Mouse (Mus musculus): ENCODE data around the gene Gatad2a. TPM values are rescaled to one million over a fixed set of nuclear protein-coding genes. Genes with fewer than 3 reads are reported as not detected.

The Gatad2a gene
- polyA plus RNA-seq, 1 experiment from 2014 or later: 26.5 TPM

GRCm38 (mm10) chr8:69864180-69864579 lies 132.0 kb downstream of the Gatad2a start:
- H3K9ac ChIP-seq: no peak overlapping the region
- DNase-seq (ENCODE audit: low spot score) (no peak), ATAC-seq (ENCODE audit: low FRiP score) (no peak)
- H3K27me3 ChIP-seq (ENCODE audit: control insufficient read depth, insufficient read depth, low read length): no peaks in the 10 kb centered on the region
- peaks cover 29% of the 10 kb centered on the region; the same call in 1 of the 2 replicates for H3K36me3 ChIP-seq (replicated peaks; ENCODE audit: control insufficient read depth, insufficient read depth)
- WGBS: 79% methylated on average over 5 of the region's 5 CpGs
- H3K4me1 ChIP-seq (replicated peaks; ENCODE audit: control insufficient read depth, insufficient read depth, low read length): no peaks in the 10 kb centered on the region
- no peak overlapping the region for H3K4me2 ChIP-seq (replicated peaks)
- H3K4me3 ChIP-seq (replicated peaks; ENCODE audit: low read length): no peak overlapping the region
- no peaks in the 10 kb centered on the region for H3K9me3 ChIP-seq (ENCODE audit: control insufficient read depth, low read length)
- no peak overlapping the region for H3K27ac ChIP-seq

- DNase-seq (ENCODE audit: low spot score) (no peak), ATAC-seq (ENCODE audit: low FRiP score) (no peak)
- Histone ChIP-seq H3K9me3 (ENCODE audit: control insufficient read depth, low read length) (no peaks in the 10 kb centered on the region), H3K4me1 (replicated peaks; ENCODE audit: control insufficient read depth, insufficient read depth, low read length) (no peaks in the 10 kb centered on the region), H3K9ac (no peak overlapping the region), H3K36me3 (replicated peaks; ENCODE audit: control insufficient read depth, insufficient read depth) (peaks cover 33% of the 10 kb centered on the region; the same call in 1 of the 2 replicates), H3K27me3 (ENCODE audit: control insufficient read depth, insufficient read depth, low read length) (no peaks in the 10 kb centered on the region), H3K4me3 (replicated peaks; ENCODE audit: low read length) (no peak overlapping the region), H3K4me2 (replicated peaks) (no peak overlapping the region), H3K27ac (no peak overlapping the region)
- 91% methylated on average over 5 of the region's 5 CpGs for WGBS
Measured at GRCm38 (mm10) chr8:69863387-69864020, 132.7 kb downstream of the Gatad2a start.

GRCm38 (mm10) chr8:69861251-69861650 lies 134.9 kb downstream of the Gatad2a start:
- DNase-seq (ENCODE audit: low spot score) (no peak), ATAC-seq (ENCODE audit: low FRiP score) (no peak)
- Histone ChIP-seq H3K36me3 (replicated peaks; ENCODE audit: control insufficient read depth, insufficient read depth) (peaks cover 33% of the 10 kb centered on the region; the same call in 1 of the 2 replicates), H3K9me3 (ENCODE audit: control insufficient read depth, low read length) (no peaks in the 10 kb centered on the region), H3K27me3 (ENCODE audit: control insufficient read depth, insufficient read depth, low read length) (no peaks in the 10 kb centered on the region), H3K9ac (no peak overlapping the region), H3K4me1 (replicated peaks; ENCODE audit: control insufficient read depth, insufficient read depth, low read length) (no peaks in the 10 kb centered on the region), H3K4me3 (replicated peaks; ENCODE audit: low read length) (no peak overlapping the region), H3K4me2 (replicated peaks) (no peak overlapping the region), H3K27ac (no peak overlapping the region)
- 74% methylated on average over 2 of the region's 2 CpGs for WGBS

GRCm38 (mm10) chr8:69860807-69861206 lies 135.4 kb downstream of the Gatad2a start:
- no peaks in the 10 kb centered on the region for H3K27me3 ChIP-seq (ENCODE audit: control insufficient read depth, insufficient read depth, low read length)
- H3K4me2 ChIP-seq (replicated peaks): no peak overlapping the region
- WGBS: 58% methylated on average over 4 of the region's 4 CpGs
- no peak overlapping the region for H3K27ac ChIP-seq
- no peak overlapping the region for H3K9ac ChIP-seq
- H3K4me1 ChIP-seq (replicated peaks; ENCODE audit: control insufficient read depth, insufficient read depth, low read length): no peaks in the 10 kb centered on the region
- DNase-seq (ENCODE audit: low spot score): no peak
- no peak overlapping the region for H3K4me3 ChIP-seq (replicated peaks; ENCODE audit: low read length)
- peaks cover 33% of the 10 kb centered on the region; the same call in 1 of the 2 replicates for H3K36me3 ChIP-seq (replicated peaks; ENCODE audit: control insufficient read depth, insufficient read depth)
- no peaks in the 10 kb centered on the region for H3K9me3 ChIP-seq (ENCODE audit: control insufficient read depth, low read length)
- no peak for ATAC-seq (ENCODE audit: low FRiP score)

Other genes with a start within 250 kb of the Gatad2a start
- gene Zfp963, start 246.4 kb downstream of the Gatad2a start, polyA plus RNA-seq (2014; fragmentation: Nextera tagmentation; extraction: Ambion mirVana): 7.4 and 8.4 TPM in 2 replicates
- gene Gm20422, start 221.5 kb downstream of the Gatad2a start, polyA plus RNA-seq (2014; fragmentation: Nextera tagmentation; extraction: Ambion mirVana): 1.0 and 1.7 TPM in 2 replicates
- 47.8 and 48.3 TPM in 2 replicates for gene Atp13a1, start 205.2 kb downstream of the Gatad2a start, polyA plus RNA-seq (2014; fragmentation: Nextera tagmentation; extraction: Ambion mirVana)
- 40.3 and 40.5 TPM in 2 replicates for gene Zfp866, start 205.2 kb downstream of the Gatad2a start, polyA plus RNA-seq (2014; fragmentation: Nextera tagmentation; extraction: Ambion mirVana)
- 22.1 and 27.7 TPM in 2 replicates for gene Gmip, start 187.7 kb downstream of the Gatad2a start, polyA plus RNA-seq (2014; fragmentation: Nextera tagmentation; extraction: Ambion mirVana)
- 0.99 and 1.6 TPM in 2 replicates for gene Lpar2, start 174.0 kb downstream of the Gatad2a start, polyA plus RNA-seq (2014; fragmentation: Nextera tagmentation; extraction: Ambion mirVana)
- gene Pbx4, start 163.9 kb downstream of the Gatad2a start, polyA plus RNA-seq (2014; fragmentation: Nextera tagmentation; extraction: Ambion mirVana): 52.9 and 59.7 TPM in 2 replicates
- 4.1 and 4.2 TPM in 2 replicates for gene Cilp2, start 108.7 kb downstream of the Gatad2a start, polyA plus RNA-seq (2014; fragmentation: Nextera tagmentation; extraction: Ambion mirVana)
- 4.6 and 4.7 TPM in 2 replicates for gene Tssk6, start 94.2 kb downstream of the Gatad2a start, polyA plus RNA-seq (2014; fragmentation: Nextera tagmentation; extraction: Ambion mirVana)
- gene Ndufa13, start 93.8 kb downstream of the Gatad2a start, polyA plus RNA-seq (2014; fragmentation: Nextera tagmentation; extraction: Ambion mirVana): 201 and 213 TPM in 2 replicates
- gene Yjefn3, start 93.7 kb downstream of the Gatad2a start, polyA plus RNA-seq (2014; fragmentation: Nextera tagmentation; extraction: Ambion mirVana): 11.0 and 12.3 TPM in 2 replicates
- 69.3 and 69.4 TPM in 2 replicates for gene Mau2, start 46.4 kb upstream of the Gatad2a start, polyA plus RNA-seq (2014; fragmentation: Nextera tagmentation; extraction: Ambion mirVana)
- gene Sugp1, start 46.4 kb upstream of the Gatad2a start, polyA plus RNA-seq (2014; fragmentation: Nextera tagmentation; extraction: Ambion mirVana): 40.3 and 44.8 TPM in 2 replicates
- 1.0 and 1.9 TPM in 2 replicates for gene Tm6sf2, start 76.5 kb upstream of the Gatad2a start, polyA plus RNA-seq (2014; fragmentation: Nextera tagmentation; extraction: Ambion mirVana)
- 0.80 and 1.1 TPM in 2 replicates for gene Hapln4, start 87.1 kb upstream of the Gatad2a start, polyA plus RNA-seq (2014; fragmentation: Nextera tagmentation; extraction: Ambion mirVana)
- 141 and 152 TPM in 2 replicates for gene Ncan, start 124.5 kb upstream of the Gatad2a start, polyA plus RNA-seq (2014; fragmentation: Nextera tagmentation; extraction: Ambion mirVana)
- gene Nr2c2ap, start 134.9 kb upstream of the Gatad2a start, polyA plus RNA-seq (2014; fragmentation: Nextera tagmentation; extraction: Ambion mirVana): 29.1 and 29.5 TPM in 2 replicates
- gene Rfxank, start 142.8 kb upstream of the Gatad2a start, polyA plus RNA-seq (2014; fragmentation: Nextera tagmentation; extraction: Ambion mirVana): 7.2 and 8.2 TPM in 2 replicates
- 62.1 and 62.7 TPM in 2 replicates for gene Borcs8, start 143.1 kb upstream of the Gatad2a start, polyA plus RNA-seq (2014; fragmentation: Nextera tagmentation; extraction: Ambion mirVana)
- gene Mef2b, start 143.3 kb upstream of the Gatad2a start, polyA plus RNA-seq (2014; fragmentation: Nextera tagmentation; extraction: Ambion mirVana): 0.73 and 0.83 TPM in 2 replicates
- gene Tmem161a, start 176.0 kb upstream of the Gatad2a start, polyA plus RNA-seq (2014; fragmentation: Nextera tagmentation; extraction: Ambion mirVana): 37.4 and 39.9 TPM in 2 replicates
- 6.5 and 6.9 TPM in 2 replicates for gene Slc25a42, start 215.9 kb upstream of the Gatad2a start, polyA plus RNA-seq (2014; fragmentation: Nextera tagmentation; extraction: Ambion mirVana)
- gene Sugp2, start 237.8 kb upstream of the Gatad2a start, polyA plus RNA-seq (2014; fragmentation: Nextera tagmentation; extraction: Ambion mirVana): 77.8 and 78.8 TPM in 2 replicates
- 97.6 and 102 TPM in 2 replicates for gene Armc6, start 238.1 kb upstream of the Gatad2a start, polyA plus RNA-seq (2014; fragmentation: Nextera tagmentation; extraction: Ambion mirVana)

Measured in hindbrain, embryonic 14.5 days (tissue).